Mouse (Mus musculus) heart, adult 2 months (tissue): ENCODE data around the gene Tcf7l1.

ENCODE experiments used
- CTCF ChIP-seq: fragments of 200-600 bp; IDR thresholded peaks from 2 replicates; pipeline ENCODE4 v1.8.1; 2022; ENCODE audit warnings: antibody characterized with exemption, mild to moderate bottlenecking, moderate library complexity
- POLR2A ChIP-seq: fragments of 200-500 bp; IDR thresholded peaks from 2 replicates; pipeline ENCODE4 v1.6.1; 2011; ENCODE audit warnings: mild to moderate bottlenecking, low read depth, low read length, control low read depth; ENCODE audit not compliant: insufficient read depth

DNA sequence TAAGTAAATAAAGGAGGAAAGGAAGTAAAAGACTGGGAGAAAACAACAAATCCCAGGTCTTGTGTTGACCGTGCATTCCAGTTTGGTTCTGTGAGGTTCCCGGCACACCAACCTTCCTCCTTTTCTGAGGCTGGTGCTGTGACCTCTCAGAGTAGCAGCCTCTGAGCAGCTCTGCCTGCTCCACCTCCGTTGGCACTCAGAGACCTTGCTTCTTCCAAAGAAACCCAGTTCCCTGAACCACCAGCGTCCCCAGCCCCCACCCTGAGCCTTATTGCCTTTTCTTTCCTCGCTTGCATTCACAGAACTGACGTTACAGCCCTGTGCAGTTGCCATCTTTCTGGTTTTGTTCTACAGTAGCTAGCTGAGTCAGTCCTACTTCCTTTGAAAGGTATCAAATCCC lies 188.8 kb downstream of the Tcf7l1 start:
- TF ChIP-seq CTCF (no peak), POLR2A (no peak)
